Mouse (Mus musculus): Measurements from ENCODE around the gene Lingo1. TPM values are rescaled to one million over a fixed set of nuclear protein-coding genes. Genes with fewer than 3 reads are reported as not detected.

The Lingo1 gene
- total and polyA plus RNA-seq, 3 experiments, result not detected

- TF ChIP-seq EP300 (IDR thresholded peaks at IDR 0.05; ENCODE audit: low read length) (no peak), MAFK (IDR thresholded peaks at IDR 0.05; ENCODE audit: insufficient replicate concordance, low read length) (no peak), MYC (IDR thresholded peaks at IDR 0.05; ENCODE audit: low read depth, low read length) (no peak), SMC3 (IDR thresholded peaks at IDR 0.05; ENCODE audit: low read depth, low read length) (no peak), ZC3H11A (IDR thresholded peaks at IDR 0.05; ENCODE audit: low read depth, low read length) (no peak), MXI1 (IDR thresholded peaks at IDR 0.05; ENCODE audit: low read depth, low read length) (no peak)
- Histone ChIP-seq H3K4me1 (ENCODE audit: control insufficient read depth in 1 of 2, insufficient read depth in 2 of 2) (peaks cover 0 to 20% of the 10 kb centered on the region in 2 experiments; a peak in 2 of 4 replicates), H3K4me3 (replicated peaks in 1 of 3; ENCODE audit: low read depth in 2 of 3, low read length in 2 of 3, poor library complexity in 1 of 3) (no peak overlapping the region), H3K9me3 (replicated peaks; ENCODE audit: low read length) (no peaks in the 10 kb centered on the region), H3K36me3 (replicated peaks in 1 of 2; ENCODE audit: control insufficient read depth in 1 of 2, insufficient read depth in 1 of 2, low read length in 1 of 2) (no peaks in the 10 kb centered on the region), H3K27me3 (replicated peaks) (no peaks in the 10 kb centered on the region), H3K27ac (ENCODE audit: insufficient read depth, low read depth) (no peak overlapping the region), H3K9ac (ENCODE audit: insufficient read depth, low read depth) (no peak overlapping the region), H3K4me2 (ENCODE audit: insufficient read depth, low read depth, poor library complexity, severe bottlenecking) (no peak overlapping the region), H3K79me2 (replicated peaks; ENCODE audit: control insufficient read depth, extremely low read depth, insufficient read depth, poor library complexity, severe bottlenecking) (no peaks in the 10 kb centered on the region)
- in situ Hi-C loops (cut with MboI; ENCODE audit: low pct_ligation_motif_present, low pct_unique_long_range_greater_than_20kb, low sequenced_read_pairs) (no loop called here), dilution Hi-C loops (cut with MboI; ENCODE audit: extremely low pct_ligation_motif_present, extremely low pct_unique_long_range_greater_than_20kb, low sequenced_read_pairs) (no loop called here)
- no peak for DNase-seq (ENCODE audit: extremely low read depth)
These were observed 204.9 kb downstream of the Lingo1 start for GRCm38 (mm10) chr9:56591248-56591888.

- H3K4me1 ChIP-seq (ENCODE audit: control insufficient read depth in 1 of 2, insufficient read depth in 2 of 2), result peaks cover 0 to 28% of the 10 kb centered on the region in 2 experiments; a peak in 2 of 4 replicates
- no peak overlapping the region for H3K4me2 ChIP-seq (ENCODE audit: insufficient read depth, low read depth, poor library complexity, severe bottlenecking)
- no peak for DNase-seq (ENCODE audit: extremely low read depth)
- H3K9me3 ChIP-seq (replicated peaks; ENCODE audit: low read length), result no peaks in the 10 kb centered on the region
- no peaks in the 10 kb centered on the region for H3K79me2 ChIP-seq (replicated peaks; ENCODE audit: control insufficient read depth, extremely low read depth, insufficient read depth, poor library complexity, severe bottlenecking)
- H3K9ac ChIP-seq (ENCODE audit: insufficient read depth, low read depth), result no peak overlapping the region
- no peaks in the 10 kb centered on the region for H3K27me3 ChIP-seq (replicated peaks)
- H3K36me3 ChIP-seq (replicated peaks in 1 of 2; ENCODE audit: control insufficient read depth in 1 of 2, insufficient read depth in 1 of 2, low read length in 1 of 2), result no peaks in the 10 kb centered on the region
- no peak overlapping the region for H3K4me3 ChIP-seq (replicated peaks in 1 of 3; ENCODE audit: low read depth in 2 of 3, low read length in 2 of 3, poor library complexity in 1 of 3)
- H3K27ac ChIP-seq (ENCODE audit: insufficient read depth, low read depth), result no peak overlapping the region
- TF ChIP-seq GABPA (IDR thresholded peaks at IDR 0.05; ENCODE audit: insufficient replicate concordance, low read depth, low read length) (no peak), E2F4 (IDR thresholded peaks at IDR 0.05; ENCODE audit: insufficient replicate concordance, low read depth, low read length) (no peak), TCF12 (IDR thresholded peaks at IDR 0.05; ENCODE audit: low read depth, low read length) (no peak), PAX5 (IDR thresholded peaks at IDR 0.05; ENCODE audit: low read length) (no peak), ELF1 (IDR thresholded peaks at IDR 0.05; ENCODE audit: low read depth, low read length) (no peak), MAFK (IDR thresholded peaks at IDR 0.05; ENCODE audit: insufficient replicate concordance, low read length) (no peak), KAT2A (IDR thresholded peaks at IDR 0.05; ENCODE audit: insufficient replicate concordance, low read length) (no peak), UBTF (IDR thresholded peaks at IDR 0.05; ENCODE audit: low read depth, low read length) (no peak), MXI1 (IDR thresholded peaks at IDR 0.05; ENCODE audit: low read depth, low read length) (no peak), POLR2AphosphoS2 (IDR thresholded peaks at IDR 0.05; ENCODE audit: low read depth, low read length) (no peak), MAX (IDR thresholded peaks at IDR 0.05; ENCODE audit: low read length) (no peak), ZMIZ1 (IDR thresholded peaks at IDR 0.05; ENCODE audit: low read depth, low read length) (no peak), CHD2 (IDR thresholded peaks at IDR 0.05; ENCODE audit: low read length) (no peak), RAD21 (IDR thresholded peaks at IDR 0.05; ENCODE audit: low read depth, low read length) (no peak), SIN3A (IDR thresholded peaks at IDR 0.05; ENCODE audit: low read length) (no peak), JUN (IDR thresholded peaks at IDR 0.05; ENCODE audit: insufficient read depth, low read depth, low read length) (no peak), POLR2A (IDR thresholded peaks at IDR 0.05; ENCODE audit: low read depth, low read length) (no peak), HCFC1 (IDR thresholded peaks at IDR 0.05; ENCODE audit: low read depth, low read length) (no peak)
- dilution Hi-C loops (cut with MboI; ENCODE audit: extremely low pct_ligation_motif_present, extremely low pct_unique_long_range_greater_than_20kb, low sequenced_read_pairs), result no loop called here
- in situ Hi-C loops (cut with MboI; ENCODE audit: low pct_ligation_motif_present, low pct_unique_long_range_greater_than_20kb, low sequenced_read_pairs), result no loop called here
These were observed 206.5 kb downstream of the Lingo1 start for GRCm38 (mm10) chr9:56589762-56590161.
